25 mouse cellular contexts compared by ENCODE assay signal in the genomic region with DNA sequence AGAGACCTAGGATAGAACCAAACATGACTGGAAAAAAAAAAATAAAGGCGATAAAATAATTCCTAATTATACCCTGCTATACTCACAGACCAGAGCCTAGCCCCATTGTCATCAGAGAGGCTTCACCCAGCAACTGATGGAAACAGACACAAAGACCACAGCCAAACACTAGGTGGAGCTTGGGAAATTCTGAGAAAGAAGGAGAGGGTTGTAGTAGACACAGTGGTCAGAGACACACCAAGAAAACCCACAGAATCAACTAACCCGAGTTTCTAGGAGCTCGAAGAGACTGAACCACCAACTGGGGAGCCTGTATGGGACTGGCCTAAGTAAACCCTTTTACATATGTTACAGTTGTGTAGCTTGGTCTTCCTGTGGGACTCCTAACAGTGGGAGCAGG. TPM values are rescaled to one million over a fixed set of nuclear protein-coding genes. Genes with fewer than 3 reads are reported as not detected.
DNase-seq lines count a peak whose midpoint lies in the region; ATAC-seq and TF ChIP-seq lines count a peak whose summit lies in the region.
"Had no signal": no experiment of that assay in that cellular context is flagged by ENCODE, and none has a peak within 500 bp of the region (broad histone marks: within the 10 kb centered on the region; RNA-seq: fewer than 3 reads in every experiment).

No protein-coding gene starts in this region.

- no peak for ATAC-seq in CD4-positive, CD25-positive, alpha-beta regulatory T cell, adult 4 months
- ATAC-seq in monocyte, adult 5-6 weeks (replicated peaks; ENCODE audit: insufficient number of reproducible peaks, low FRiP score, low TSS enrichment, poor library complexity, severe bottlenecking): no peak
- ATAC-seq: activated CD4-positive, CD25-positive, alpha-beta regulatory T cell, adult 4 months; hindbrain, embryonic 16.5 days; liver, embryonic 12.5 days; midbrain, embryonic 13.5 days had no signal

- TF ChIP-seq CTCF in left cerebral cortex, adult 2 months (IDR thresholded peaks at IDR 0.05): peak; percentile 30

- intact Hi-C loops in left cerebral cortex, adult 2 months (cut with DNase I): no loop called here

- no peak overlapping the region for H3K27ac ChIP-seq in left cerebral cortex, adult 2 months
- H3K27ac ChIP-seq: embryonic facial prominence, embryonic 12.5 days; gastrocnemius, adult 2 months; limb, embryonic 12.5 days; liver, embryonic 12.5 days; midbrain, embryonic 13.5 days; stomach, embryonic 15.5 days had no signal

- no peak overlapping the region for H3K4me3 ChIP-seq in left cerebral cortex, adult 2 months
- H3K4me3 ChIP-seq: embryonic facial prominence, embryonic 12.5 days; gastrocnemius, adult 2 months; limb, embryonic 12.5 days; liver, embryonic 12.5 days; midbrain, embryonic 13.5 days; myocyte; stomach, embryonic 15.5 days had no signal

- DNase-seq in CD4-positive, CD25-positive, alpha-beta regulatory T cell, adult 2 months (ENCODE audit: low read depth, low spot score): peak; percentile 44
- no peak for DNase-seq in left cerebral cortex, adult 2 months (ENCODE audit: extremely low spot score in 1 of 2, low spot score in 2 of 2)
- DNase-seq in left cerebral cortex, adult 8-10 months (ENCODE audit: low spot score in 2 of 2): no peak
- peak; percentile 61 for DNase-seq in thymus, postnatal 14 days
- no peak for DNase-seq in thymus, adult 18-20 months
- DNase-seq in B cell, adult 2 months: no peak
- DNase-seq: adrenal gland, adult 8-10 months; cerebellum, adult 18-20 months; cerebellum, postnatal 14 days; gastrocnemius, adult 2 months; kidney, adult 18-20 months; lung, adult 2 months; lung, postnatal 14 days; right cerebral cortex, adult 18-20 months had no signal

RNA-seq across cellular contexts. Expression of gene Thy1, which starts 32.3 kb away (rescaled TPM):
- polyA plus RNA-seq in CD4-positive, CD25-positive, alpha-beta regulatory T cell, adult 4 months (2017; shearing (Covaris generic)): 100 to 1,000 TPM; 107 to 154 TPM
- total RNA-seq in left cerebral cortex, adult 2 months (2021): 100 to 1,000 TPM; 838 to 856 TPM
- 1,000 to 10,000 TPM in 2 of 4 experiments, 100 to 1,000 TPM in 2; 845 to 4,044 (median 2,168) TPM for total RNA-seq in left cerebral cortex, adult 8-10 months (2022)
- 14.7 to 67.2 TPM (median 34.3 TPM) in 3 replicates for total RNA-seq in monocyte, adult 5-6 weeks (2017)
- polyA plus RNA-seq: forebrain, embryonic 11.5 days; limb, embryonic 12.5 days; myocyte had no signal

RNA-seq across cellular contexts. Expression of gene Usp2, which starts 55.9 kb away (rescaled TPM):
- polyA plus RNA-seq in CD4-positive, CD25-positive, alpha-beta regulatory T cell, adult 4 months (2017; shearing (Covaris generic)): 1 to 10 TPM; 3.7 to 5.2 TPM
- 100 to 1,000 TPM in 1 of 2 experiments, 10 to 100 TPM in 1; 99.3 to 120 TPM for total RNA-seq in left cerebral cortex, adult 2 months (2021)
- 100 to 1,000 TPM; 118 to 172 (median 123) TPM for total RNA-seq in left cerebral cortex, adult 8-10 months (2022)
- total RNA-seq in monocyte, adult 5-6 weeks (2017): 2.1 to 8.6 TPM (median 5.6 TPM) in 3 replicates

Comparison
In these comparisons a context has a peak if more than half of its experiments do, and no peak if none do; other contexts are left out.
1. DNase-seq: peak in CD4-positive, CD25-positive, alpha-beta regulatory T cell, adult 2 months (single experiment) and thymus, postnatal 14 days (single experiment); none in left cerebral cortex, adult 2 months (0 of 2), left cerebral cortex, adult 8-10 months (0 of 2), thymus, adult 18-20 months (0 of 2) and B cell, adult 2 months (0 of 2).
2. RNA of gene Thy1, which starts 32.3 kb away (total RNA-seq): 845 to 4,044 TPM in left cerebral cortex, adult 8-10 months and 838 to 856 TPM in left cerebral cortex, adult 2 months; 14.7 to 67.2 TPM in monocyte, adult 5-6 weeks; every median in the first group is over 10 times any median in the second.
3. RNA of gene Usp2, which starts 55.9 kb away (total RNA-seq): 118 to 172 TPM in left cerebral cortex, adult 8-10 months and 99.3 to 120 TPM in left cerebral cortex, adult 2 months; 2.1 to 8.6 TPM in monocyte, adult 5-6 weeks; every median in the first group is over 10 times any median in the second.